Mouse (Mus musculus) brain, embryonic 14.5 days (tissue): ENCODE results near the gene Rmnd5b.

ENCODE experiments used
- CTCF ChIP-seq: fragments of 200-500 bp; IDR thresholded peaks from 2 replicates; pipeline ENCODE4 v1.5.1; 2012; ENCODE audit warnings: inconsistent platforms, mild to moderate bottlenecking, moderate library complexity, borderline replicate concordance; ENCODE audit not compliant: insufficient read depth, insufficient read length; ENCODE audit errors: extremely low read depth
- POLR2A ChIP-seq: fragments of 200-500 bp; IDR thresholded peaks from 2 replicates; pipeline ENCODE4 v1.6.1; 2012; ENCODE audit warnings: mild to moderate bottlenecking, inconsistent platforms, borderline replicate concordance; ENCODE audit not compliant: poor library complexity, insufficient read depth, insufficient read length, severe bottlenecking; ENCODE audit errors: extremely low read depth

- TF ChIP-seq CTCF (no peak), POLR2A (no peak)
These were observed 14.6 kb upstream of the Rmnd5b start for GRCm38 (mm10) chr11:51650261-51650660.
